Mouse (Mus musculus) skeletal muscle tissue, postnatal 0 days (tissue): ENCODE results near the gene Nlrp1a. TPM values are rescaled to one million over a fixed set of nuclear protein-coding genes. Genes with fewer than 3 reads are reported as not detected.

Experiments
- polyA plus RNA-seq: library from polyadenylated mRNA; unstranded; fragments of >200 nt; fragmentation: Nextera tagmentation; extraction: Ambion mirVana; gene quantifications from 2 replicates; pipeline ENCODE4 v1.2.1, GENCODE M21; 2015

Gene Nlrp1a
- 0.09 TPM in 1 of 2 replicates, not detected in the other for polyA plus RNA-seq

GRCm38 (mm10) chr11:71144661-71145060 is at the start of gene Nlrp1a:
Gene Nlrp1a, minus strand, starts transcription at chr11:71144704.

Other genes with a start within 250 kb of the Nlrp1a start
- 77.0 and 77.8 TPM in 2 replicates for gene Nup88, start 174.7 kb downstream of the Nlrp1a start, polyA plus RNA-seq
- gene Rpain, start 174.5 kb downstream of the Nlrp1a start, polyA plus RNA-seq = 32.9 and 36.9 TPM in 2 replicates
- 221 and 223 TPM in 2 replicates for gene C1qbp, start 161.7 kb downstream of the Nlrp1a start, polyA plus RNA-seq
- 6.4 TPM in 2 replicates for gene Dhx33, start 140.3 kb downstream of the Nlrp1a start, polyA plus RNA-seq
- 9.1 and 10.8 TPM in 2 replicates for gene Mis12, start 125.1 kb downstream of the Nlrp1a start, polyA plus RNA-seq
- 26.5 and 38.8 TPM in 2 replicates for gene Derl2, start 124.9 kb downstream of the Nlrp1a start, polyA plus RNA-seq
- gene 6330403K07Rik, start 111.2 kb downstream of the Nlrp1a start, polyA plus RNA-seq = 29.7 and 29.9 TPM in 2 replicates
- 0.05 TPM in 2 replicates for gene Nlrp1b, start 86.0 kb upstream of the Nlrp1a start, polyA plus RNA-seq